Mouse (Mus musculus) cerebral cortex, adult 2 months (tissue): ENCODE data around the gene Gm20388.

Experiments used
- WGBS: fragments of 180-500 bp; shearing (Covaris S2); methylation state at CpG from one replicate; pipeline ENCODE4 v1.1.7; 2018; 5-methylcytosine and 5-hydroxymethylcytosine counted together

Gm20388 gene

GRCm38 (mm10) chr8:122264243-122264642 lies 2353.6 kb downstream of the Gm20388 start:
- WGBS, result 27% methylated on average over 9 of the region's 9 CpGs

- 91% methylated on average over 8 of the region's 8 CpGs for WGBS
Observed at GRCm38 (mm10) chr8:122265522-122265921, 2354.9 kb downstream of the Gm20388 start.

DNA sequence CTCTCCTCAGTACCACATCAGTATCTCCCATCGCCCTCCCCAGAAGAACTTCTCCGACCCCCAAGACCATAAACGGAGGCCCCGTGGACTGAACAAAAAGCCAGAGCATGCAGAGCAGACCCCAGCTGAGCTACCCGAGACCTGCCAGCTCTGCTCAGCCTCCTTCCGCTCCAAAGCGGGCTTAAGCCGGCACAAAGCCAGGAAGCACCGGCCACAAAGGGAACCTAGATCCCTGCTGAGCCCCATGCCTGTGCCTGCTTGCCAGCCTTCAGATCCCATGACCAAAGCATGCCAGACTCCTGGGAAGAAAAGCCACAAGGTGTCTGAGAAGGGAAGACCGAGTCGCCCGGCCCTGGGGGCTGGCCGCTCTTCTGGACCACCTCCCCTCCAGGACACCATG lies 2356.2 kb downstream of the Gm20388 start:
- 52% methylated on average over 13 of the region's 13 CpGs for WGBS

GRCm38 (mm10) chr8:122268861-122269260 lies 2358.2 kb downstream of the Gm20388 start:
- 65% methylated on average over 24 of the region's 24 CpGs for WGBS

DNA sequence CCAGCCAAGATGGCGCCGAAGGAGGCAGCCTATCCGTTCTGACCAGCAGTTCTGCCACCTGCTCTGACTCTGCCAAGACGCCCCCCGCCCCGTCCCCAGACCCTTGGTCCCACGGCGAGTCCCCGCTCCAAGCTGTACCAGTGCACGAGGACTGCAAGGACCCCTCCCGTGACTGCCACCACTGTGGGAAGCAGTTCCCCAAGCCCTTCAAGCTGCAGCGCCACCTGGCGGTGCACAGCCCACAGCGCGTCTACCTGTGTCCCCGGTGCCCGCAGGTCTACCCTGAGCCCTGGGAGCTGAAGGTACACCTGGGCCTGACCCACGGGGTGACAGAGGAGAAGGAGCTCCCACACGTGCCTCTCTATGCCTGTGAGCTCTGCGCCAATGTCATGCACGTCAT lies 2358.8 kb downstream of the Gm20388 start:
- WGBS, result 8% methylated on average over 21 of the region's 21 CpGs

DNA sequence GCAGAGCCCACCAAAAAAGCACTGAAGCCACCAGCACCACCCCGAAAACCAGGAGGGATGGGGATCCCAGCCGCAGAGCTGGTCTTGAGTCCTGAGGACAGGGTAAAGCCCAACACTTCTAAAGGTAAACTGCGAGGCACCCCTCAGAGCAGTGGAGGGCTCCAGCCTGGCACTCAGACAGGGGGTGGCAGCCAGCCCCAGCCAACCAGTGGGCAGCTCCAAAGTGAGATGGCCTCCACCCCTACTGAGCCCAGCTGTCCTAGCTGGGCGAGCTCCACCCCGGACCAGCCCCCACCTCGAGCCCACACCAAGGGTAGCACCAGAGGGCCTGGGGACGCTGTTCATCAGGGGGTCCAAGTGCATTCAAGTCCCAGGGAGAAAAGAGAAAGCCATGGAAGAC lies 2359.9 kb downstream of the Gm20388 start:
- WGBS, result 77% methylated on average over 7 of the region's 7 CpGs

- 24% methylated on average over 5 of the region's 5 CpGs for WGBS
Observed at GRCm38 (mm10) chr8:122273152-122273551, 2362.5 kb downstream of the Gm20388 start.

DNA sequence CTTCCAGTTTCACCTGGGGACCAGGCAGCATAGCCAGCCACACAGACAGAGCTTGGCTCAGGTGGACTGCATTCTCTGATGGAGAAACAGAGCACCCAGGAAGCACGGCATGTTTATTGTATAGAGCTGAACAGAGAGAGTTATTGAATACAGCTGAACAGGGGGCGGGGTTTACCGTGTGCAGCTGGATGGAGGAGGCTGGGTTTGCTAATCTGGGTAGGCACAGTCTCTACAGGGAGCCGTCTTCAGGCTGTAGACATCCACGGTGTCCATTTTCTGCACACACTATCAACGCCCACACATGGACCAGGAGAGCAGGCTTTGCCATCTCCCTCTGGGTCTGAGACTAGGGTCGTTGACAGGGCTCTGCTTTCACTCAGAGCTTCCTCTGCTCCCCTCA lies 2363.2 kb downstream of the Gm20388 start:
- WGBS, result 41% methylated on average over 7 of the region's 7 CpGs

- 82% methylated on average over 11 of the region's 11 CpGs for WGBS
Observed at GRCm38 (mm10) chr8:122274651-122275391, 2364.2 kb downstream of the Gm20388 start.

DNA sequence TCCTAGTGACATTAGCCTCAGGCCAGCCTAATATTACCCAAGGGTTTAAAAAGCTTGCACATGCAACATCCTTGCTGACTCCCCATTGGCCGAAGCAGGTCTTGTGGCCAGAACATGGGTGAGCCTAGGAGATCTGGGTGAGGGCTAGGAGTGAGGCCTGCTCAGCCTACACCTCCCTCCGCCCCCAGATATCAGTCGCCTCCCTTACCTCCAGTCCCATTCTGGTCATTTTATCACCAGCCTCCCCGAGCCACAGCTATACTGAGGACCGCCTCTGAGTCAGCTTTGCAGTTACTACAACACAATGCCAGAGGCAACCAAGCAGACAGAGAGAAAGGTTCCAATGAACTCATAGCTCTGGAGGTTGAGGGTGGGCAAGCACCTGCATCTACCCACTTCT lies 2365.7 kb downstream of the Gm20388 start:
- WGBS, result 97% methylated on average over 5 of the region's 5 CpGs

DNA sequence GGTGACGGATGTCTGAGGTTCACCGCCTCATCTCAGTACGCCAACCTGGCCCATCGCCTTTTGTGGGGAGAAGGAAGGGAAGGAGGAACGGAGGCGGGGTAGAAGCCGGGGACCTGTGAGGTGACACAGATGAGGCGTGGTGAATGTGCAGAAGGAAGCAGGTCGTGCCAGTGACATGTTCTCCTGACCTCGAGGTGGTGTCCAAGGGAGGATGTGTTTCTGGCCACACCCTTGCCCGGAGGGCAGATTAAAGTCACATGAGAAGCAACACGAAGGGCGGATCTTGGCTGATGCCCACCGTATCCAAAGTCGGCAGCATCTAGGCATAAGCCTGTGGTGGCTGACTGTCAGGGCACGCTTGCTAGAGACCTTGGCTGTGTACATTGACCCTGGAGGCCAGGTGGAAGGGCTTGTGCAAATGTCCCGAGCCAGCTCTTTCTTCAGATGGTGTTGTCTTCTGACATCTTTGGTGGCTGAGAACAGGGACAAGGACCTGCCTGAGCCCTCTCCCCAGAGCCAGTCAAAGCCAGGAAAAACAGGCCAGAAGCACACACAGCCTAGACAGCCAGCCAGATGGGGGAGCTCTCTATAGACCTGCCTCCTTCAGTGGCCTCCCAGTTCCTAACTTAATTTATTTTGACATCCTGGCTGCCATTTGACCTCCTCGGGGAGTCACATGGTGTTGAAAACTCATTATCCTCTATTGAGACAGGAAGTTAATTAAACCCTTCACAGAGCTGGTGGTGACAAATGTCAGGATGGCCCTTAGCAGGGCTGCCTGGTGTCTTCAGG lies 2366.8 kb downstream of the Gm20388 start:
- WGBS, result 78% methylated on average over 18 of the region's 18 CpGs

DNA sequence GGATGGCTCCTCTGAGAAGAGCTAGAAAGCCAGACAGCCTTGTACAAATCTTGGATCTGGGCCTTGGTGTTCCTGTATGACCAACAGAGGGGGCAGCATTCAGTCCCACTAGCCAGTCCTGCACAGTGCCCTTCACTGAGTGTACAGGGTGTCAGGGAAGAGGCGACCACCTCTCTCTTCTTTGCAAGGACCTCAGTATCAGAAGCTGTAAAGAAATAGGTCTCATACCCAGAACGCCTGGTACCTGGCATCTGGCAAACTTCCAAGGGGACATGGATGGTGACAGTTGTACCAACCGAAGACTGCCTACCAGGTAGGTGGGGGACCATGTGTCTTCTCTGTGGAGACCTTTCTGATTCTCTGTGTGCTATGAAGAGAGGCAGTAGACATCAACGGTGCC lies 2369.5 kb downstream of the Gm20388 start:
- WGBS, result 77% methylated on average over 4 of the region's 4 CpGs

DNA sequence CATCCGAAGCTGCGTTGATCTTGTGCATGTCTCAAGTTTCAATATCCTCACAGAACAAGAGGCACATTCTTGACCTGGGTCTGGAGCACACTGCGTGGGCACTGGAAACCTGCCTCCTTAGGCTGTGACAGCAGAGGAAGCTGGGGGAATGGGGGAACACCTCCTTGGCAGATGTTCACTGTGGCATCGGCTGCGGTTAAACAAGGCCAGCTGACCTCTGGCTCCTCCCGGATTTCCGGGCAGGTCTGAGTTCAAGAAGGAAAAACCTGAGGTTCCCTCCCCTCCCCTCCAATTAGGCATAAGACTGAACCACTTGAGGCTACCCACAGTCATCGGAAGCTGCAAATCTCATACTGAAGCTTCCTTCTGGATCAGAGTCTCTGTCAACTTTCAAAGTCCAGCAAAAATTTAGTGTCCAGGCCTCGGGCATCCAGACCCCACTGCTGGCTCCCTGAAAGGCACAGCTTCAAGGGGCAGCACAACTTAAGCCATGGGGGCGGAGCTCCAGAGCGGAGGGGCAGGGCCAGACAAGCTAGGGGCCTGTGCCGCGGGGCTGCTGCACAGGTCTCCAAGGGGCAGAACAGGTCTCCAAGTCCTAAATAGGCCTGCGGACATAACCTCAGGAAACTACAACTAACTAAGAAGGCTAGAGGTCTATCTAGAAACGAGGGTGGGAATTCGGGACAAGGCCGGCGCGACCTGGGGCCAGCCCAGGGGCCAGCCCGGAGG lies 2370.1 kb downstream of the Gm20388 start:
- 28% methylated on average over 20 of the region's 20 CpGs for WGBS

DNA sequence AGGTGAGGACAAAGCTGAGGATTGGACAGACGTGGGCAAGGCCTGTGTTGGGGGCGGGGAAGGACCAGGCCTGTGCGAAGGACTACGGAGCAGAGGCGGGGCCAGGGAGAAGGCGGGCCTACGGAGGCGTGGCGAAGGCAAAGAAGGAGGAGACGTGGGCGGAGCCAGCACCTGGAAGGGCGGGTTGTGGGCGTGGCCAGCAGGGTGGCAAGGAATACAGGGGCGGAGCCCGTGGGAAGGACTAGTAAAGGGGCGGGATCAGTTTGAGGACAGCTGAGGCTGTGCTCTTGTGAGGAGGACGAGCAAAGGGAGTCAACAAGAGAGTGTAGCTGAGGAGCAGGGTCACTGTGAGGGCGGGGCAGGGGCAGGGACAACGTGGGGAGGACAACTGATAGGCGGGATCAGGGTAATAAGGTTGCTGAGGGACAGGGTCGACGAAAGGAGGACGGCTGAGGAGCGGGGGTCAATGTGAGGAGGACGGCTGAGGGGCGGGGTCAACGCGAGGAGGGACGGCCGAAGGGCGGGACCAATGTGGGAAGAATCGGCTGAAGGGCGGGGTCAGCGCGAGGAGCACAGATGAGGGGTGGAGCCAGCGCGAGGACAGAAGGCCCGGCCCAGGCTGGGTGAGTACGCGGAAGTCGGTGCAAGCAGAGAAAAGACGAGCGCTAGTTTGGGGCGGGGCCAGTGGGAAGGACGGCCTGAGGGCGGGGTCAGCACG lies 2370.8 kb downstream of the Gm20388 start:
- 1% methylated on average over 47 of the region's 47 CpGs for WGBS

DNA sequence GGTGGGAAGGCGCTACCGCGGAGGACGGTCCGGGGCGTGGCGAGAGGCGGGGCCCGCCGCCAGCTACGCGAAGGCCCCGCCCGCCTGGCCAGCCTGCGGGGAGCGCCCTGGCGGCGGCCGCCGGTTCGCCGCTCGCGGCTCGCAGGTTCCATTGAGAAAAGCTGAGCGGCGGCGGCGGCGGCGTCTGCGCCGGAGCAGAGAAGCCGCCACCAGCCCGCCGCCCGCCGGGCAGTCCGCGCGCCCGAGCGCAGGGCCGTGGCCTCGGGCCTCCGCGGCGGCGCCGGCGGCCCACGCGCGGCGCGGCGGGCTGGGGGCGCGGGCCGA lies 2371.4 kb downstream of the Gm20388 start, which contains the start of gene Zfpm1:
Zfpm1 (plus strand) TSS at position 107 of the 324 bp plus-strand sequence.
- WGBS, result 1% methylated on average over 57 of the region's 60 CpGs

- WGBS, result 1% methylated on average over 69 of the region's 70 CpGs
Observed at GRCm38 (mm10) chr8:122282501-122283355, 2372.1 kb downstream of the Gm20388 start.

DNA sequence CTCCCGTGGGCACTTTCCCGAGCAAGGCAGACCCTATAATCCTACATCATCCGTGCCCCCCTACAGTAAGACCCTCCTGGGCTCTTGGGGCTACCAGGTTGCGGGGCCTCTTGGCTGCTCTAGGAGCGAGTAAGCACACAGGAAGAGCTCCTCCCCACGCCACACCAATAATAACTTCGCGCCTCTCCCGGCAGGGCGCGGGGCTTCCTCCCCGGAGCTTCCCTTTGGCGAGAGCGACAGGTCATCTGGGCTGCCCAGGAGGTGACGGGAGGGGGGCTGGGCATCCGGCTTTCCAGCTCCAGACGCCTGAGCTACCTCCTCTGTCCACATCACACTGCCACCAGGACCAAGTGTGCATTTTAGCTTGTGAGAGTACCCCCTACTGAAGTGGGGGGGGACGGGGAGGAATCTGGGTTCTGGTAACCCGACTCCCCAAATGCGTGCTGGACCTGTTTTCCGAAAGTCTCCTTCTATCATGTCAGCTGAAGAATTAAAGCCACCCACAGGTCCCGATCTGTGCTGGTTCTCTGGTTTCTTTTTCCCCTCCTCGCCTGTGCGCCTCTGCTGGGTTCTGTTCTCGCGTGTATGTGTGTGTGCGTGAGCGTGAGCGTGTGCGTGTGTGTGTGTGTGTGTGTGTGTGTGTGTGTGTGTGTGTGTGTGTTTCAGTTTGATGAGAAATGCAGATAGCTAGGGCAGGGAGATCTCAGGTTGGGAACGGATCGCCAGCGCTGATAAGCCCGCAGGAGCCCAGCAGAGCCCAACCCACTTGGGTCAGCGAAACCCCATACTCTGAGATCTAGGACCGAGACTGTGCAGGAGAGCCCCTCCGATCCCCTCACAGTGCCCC lies 2372.9 kb downstream of the Gm20388 start:
- under 1% methylated on average over 35 of the region's 37 CpGs for WGBS

GRCm38 (mm10) chr8:122284203-122284658 lies 2373.6 kb downstream of the Gm20388 start:
- 3% methylated on average over 33 of the region's 33 CpGs for WGBS

DNA sequence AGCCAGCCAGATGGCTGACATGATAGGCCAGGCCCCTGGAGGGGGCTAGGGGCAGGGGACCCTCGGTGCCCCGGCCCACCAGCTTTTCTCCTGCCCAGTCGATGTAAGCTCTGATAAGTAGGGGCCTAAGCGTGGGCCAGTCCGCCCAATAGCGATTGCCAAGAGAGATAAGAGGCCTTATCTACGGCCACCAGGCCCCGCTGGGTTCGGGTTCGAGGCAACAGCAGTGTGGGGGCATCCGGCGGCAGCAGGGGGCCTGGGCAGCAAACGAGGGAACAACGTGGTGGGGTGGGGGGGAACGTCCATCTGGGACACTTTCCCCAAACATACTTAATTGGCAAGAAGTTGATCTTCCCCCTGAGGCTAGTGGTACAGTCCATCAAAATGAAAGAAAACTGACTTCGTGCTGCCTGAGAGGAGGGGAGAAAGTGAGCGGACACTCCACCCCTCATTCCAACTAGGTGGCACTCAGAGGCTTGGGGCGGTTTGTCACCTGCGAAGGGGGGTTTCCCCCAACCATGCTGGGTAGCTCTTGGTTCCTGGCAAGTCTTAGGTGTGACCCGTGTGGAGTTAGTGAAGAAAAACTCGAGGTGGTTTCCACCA lies 2374.1 kb downstream of the Gm20388 start:
- 31% methylated on average over 21 of the region's 21 CpGs for WGBS
